In the genomic region with DNA sequence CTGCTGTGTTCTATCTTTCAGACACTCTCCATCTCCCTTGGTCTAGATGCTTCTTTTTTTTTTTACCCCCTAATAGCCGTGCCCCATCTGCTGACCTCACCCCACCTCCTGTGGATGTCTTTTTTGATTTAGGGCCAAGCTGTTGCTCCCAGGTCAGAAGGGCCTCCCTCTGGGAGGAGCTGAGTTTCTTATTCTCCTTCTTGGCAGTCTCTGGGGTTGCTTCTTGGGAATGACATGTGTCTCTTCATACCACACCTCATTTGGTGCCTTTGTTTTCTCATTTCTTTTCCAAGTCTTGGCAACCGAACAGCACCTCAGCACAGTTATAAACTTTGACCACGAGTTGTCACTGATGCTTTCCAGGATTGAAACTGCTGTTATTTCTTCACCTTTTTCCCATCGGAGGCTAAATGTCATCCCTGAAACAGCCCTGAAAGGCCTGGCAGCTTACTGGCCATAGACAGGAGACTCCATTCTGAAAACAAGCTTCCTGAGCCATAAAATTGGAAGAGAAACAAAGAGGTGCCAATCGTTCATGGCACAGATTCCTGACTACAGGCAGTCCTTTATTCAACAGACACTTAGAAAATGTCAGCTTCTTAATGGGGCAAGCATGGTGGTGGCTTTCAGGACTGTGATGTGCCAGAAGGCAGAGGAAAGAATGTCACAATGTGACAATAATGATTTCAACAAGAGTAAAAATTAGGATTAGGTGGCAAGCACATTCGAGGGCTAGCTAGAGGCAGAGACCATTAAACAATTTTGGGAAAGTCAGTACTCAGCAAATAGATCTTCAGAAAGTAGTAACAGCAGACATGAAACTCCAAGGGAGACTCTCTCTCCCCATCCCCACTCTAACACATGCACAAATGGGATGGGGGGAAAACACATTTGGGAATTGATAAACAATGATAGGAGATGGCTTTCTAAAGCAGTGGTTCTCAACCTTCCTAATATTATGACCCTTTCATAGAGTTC, we compare ENCODE assay signal across 20 mouse cellular contexts.
A peak's percentile ranks its signal among the peaks of the same experiment; 100 is the strongest.
DNase-seq lines count a peak whose midpoint lies in the region; ATAC-seq and TF ChIP-seq lines count a peak whose summit lies in the region.
"Had no signal": no experiment of that assay in that cellular context is flagged by ENCODE, and none has a peak within 500 bp of the region (broad histone marks: within the 10 kb centered on the region; RNA-seq: fewer than 3 reads in every experiment).

No protein-coding gene starts in this region.

- H3K4me3 ChIP-seq in lung, embryonic 14.5 days (ENCODE audit: low read depth, low read length) = no peak overlapping the region
- H3K4me3 ChIP-seq: forebrain, embryonic 15.5 days; heart, embryonic 13.5 days; intestine, embryonic 15.5 days; limb, embryonic 15.5 days; midbrain, embryonic 10.5 days had no signal

- WGBS in lung, embryonic 14.5 days = 30% methylated on average over 6 of the region's 6 CpGs

- H3K4me1 ChIP-seq in lung, embryonic 14.5 days (ENCODE audit: insufficient read depth) = peaks cover 3% of the 10 kb centered on the region; the same call in 1 of the 2 replicates
- H3K4me1 ChIP-seq: forebrain, embryonic 15.5 days; heart, embryonic 13.5 days; intestine, embryonic 15.5 days; limb, embryonic 15.5 days had no signal

- ATAC-seq in lung, embryonic 14.5 days (ENCODE audit: insufficient read depth) = peak; percentile 94
- ATAC-seq: forebrain, embryonic 15.5 days; intestine, embryonic 15.5 days; Patski had no signal

- no peaks in the 10 kb centered on the region for H3K27me3 ChIP-seq in lung, embryonic 14.5 days (ENCODE audit: insufficient read depth, low read length)
- H3K27me3 ChIP-seq: forebrain, embryonic 15.5 days; heart, embryonic 13.5 days; intestine, embryonic 15.5 days; limb, embryonic 15.5 days had no signal

- H3K9ac ChIP-seq in lung, embryonic 14.5 days = no peak overlapping the region
- H3K9ac ChIP-seq: forebrain, embryonic 15.5 days; heart, embryonic 13.5 days; hindbrain, embryonic 14.5 days; intestine, embryonic 15.5 days; limb, embryonic 15.5 days had no signal

- no peaks in the 10 kb centered on the region for H3K36me3 ChIP-seq in lung, embryonic 14.5 days (ENCODE audit: insufficient read depth)
- H3K36me3 ChIP-seq: forebrain, embryonic 15.5 days; heart, embryonic 13.5 days; intestine, embryonic 15.5 days; limb, embryonic 15.5 days; midbrain, embryonic 10.5 days had no signal

- H3K27ac ChIP-seq in lung, embryonic 14.5 days (ENCODE audit: low read depth) = peak overlapping the region; percentile 58
- H3K27ac ChIP-seq: forebrain, embryonic 15.5 days; heart, embryonic 13.5 days; hindbrain, embryonic 14.5 days; intestine, embryonic 15.5 days; limb, embryonic 15.5 days; midbrain, embryonic 10.5 days; stomach, postnatal 0 days had no signal

- DNase-seq in brain, embryonic 14.5 days (ENCODE audit: low read depth) = peak; percentile 19
- peak; percentile 41 for DNase-seq in embryo, embryonic 10.5 days (ENCODE audit: low spot score)
- peak; percentile 92 for DNase-seq in lung, embryonic 14.5 days
- peak; percentile 69 for DNase-seq in lung, postnatal 36 days
- no peak for DNase-seq in testis, postnatal 10 days (ENCODE audit: low spot score)
- no peak for DNase-seq in thymus, postnatal 36 days
- DNase-seq in gastrocnemius, postnatal 25 days = no peak
- DNase-seq: adrenal gland, postnatal 10 days; cerebellum, adult 11 months; cerebellum, postnatal 25 days; kidney, postnatal 4 days; right cerebral cortex, postnatal 4 days had no signal

- no peaks in the 10 kb centered on the region for H3K9me3 ChIP-seq in lung, embryonic 14.5 days (ENCODE audit: low read depth, low read length)
- H3K9me3 ChIP-seq: forebrain, embryonic 15.5 days; heart, embryonic 13.5 days; intestine, embryonic 15.5 days; limb, embryonic 15.5 days; midbrain, embryonic 10.5 days had no signal

- no peak overlapping the region for H3K4me2 ChIP-seq in lung, embryonic 14.5 days
- H3K4me2 ChIP-seq: forebrain, embryonic 15.5 days; heart, embryonic 13.5 days; hindbrain, embryonic 14.5 days; intestine, embryonic 15.5 days; limb, embryonic 15.5 days had no signal

- no peak for TF ChIP-seq POLR2A in brain, embryonic 14.5 days (IDR thresholded peaks at IDR 0.05; ENCODE audit: borderline replicate concordance, extremely low read depth, insufficient read depth, insufficient read length, poor library complexity, severe bottlenecking)

- TF ChIP-seq CTCF in brain, embryonic 14.5 days (IDR thresholded peaks at IDR 0.05; ENCODE audit: borderline replicate concordance, extremely low read depth, insufficient read depth, insufficient read length) = no peak
- no peak for TF ChIP-seq CTCF in lung, embryonic 14.5 days (IDR thresholded peaks at IDR 0.05; ENCODE audit: low read depth)

Comparison
In these comparisons a context has a peak if more than half of its experiments do, and no peak if none do; other contexts are left out.
1. DNase-seq: peak in brain, embryonic 14.5 days (single experiment), embryo, embryonic 10.5 days (single experiment), lung, embryonic 14.5 days (single experiment) and lung, postnatal 36 days (single experiment); none in testis, postnatal 10 days (single experiment), thymus, postnatal 36 days (0 of 2) and gastrocnemius, postnatal 25 days (single experiment).